Mouse (Mus musculus) heart, postnatal 14 days (tissue): ENCODE measurements around the gene Lemd1. TPM values are rescaled to one million over a fixed set of nuclear protein-coding genes. Genes with fewer than 3 reads are reported as not detected.
"Not testable (repeated sequence)": the region's sequence is repeated elsewhere in the genome, so short reads cannot be mapped to it uniquely, and the experiment has no call there.

Source experiments
- DNase-seq, 2 experiments: peaks; one replicate each; pipeline ENCODE4 v3.0.0; 2021 to 2022
- intact Hi-C: fragments of 180-260 bp; cut with DNase I; formaldehyde crosslinking; loops from one replicate; pipeline ENCODE4 v1.15.1; 2025
- total RNA-seq, 2 experiments: library from RNA; stranded (reverse); gene quantifications; 2 replicates each; pipeline ENCODE4 v1.2.3; 2021

Lemd1 gene
- total RNA-seq, 2 experiments from 2014 or later = not detected

DNA sequence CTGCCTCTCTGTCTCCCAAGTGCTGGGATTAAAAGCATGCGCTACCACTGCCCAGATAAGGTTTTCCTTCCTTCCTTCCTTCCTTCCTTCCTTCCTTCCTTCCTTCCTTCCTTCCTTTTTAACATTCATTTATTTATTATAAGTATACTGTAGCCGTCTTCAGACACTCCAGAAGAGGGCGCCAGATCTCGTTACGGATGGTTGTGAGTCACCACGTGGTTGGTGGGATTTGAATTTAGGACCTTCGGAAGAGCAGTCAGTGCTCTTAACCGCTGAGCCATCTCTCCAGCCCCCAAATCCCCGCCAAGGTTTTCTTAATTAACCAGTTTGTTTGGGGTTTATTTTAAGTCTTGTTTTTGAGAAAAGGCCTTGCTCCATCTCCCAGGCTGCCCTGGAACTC is 28.6 kb upstream of the Lemd1 start:
- intact Hi-C loops, DNase-seq: not testable (repeated sequence)

DNA sequence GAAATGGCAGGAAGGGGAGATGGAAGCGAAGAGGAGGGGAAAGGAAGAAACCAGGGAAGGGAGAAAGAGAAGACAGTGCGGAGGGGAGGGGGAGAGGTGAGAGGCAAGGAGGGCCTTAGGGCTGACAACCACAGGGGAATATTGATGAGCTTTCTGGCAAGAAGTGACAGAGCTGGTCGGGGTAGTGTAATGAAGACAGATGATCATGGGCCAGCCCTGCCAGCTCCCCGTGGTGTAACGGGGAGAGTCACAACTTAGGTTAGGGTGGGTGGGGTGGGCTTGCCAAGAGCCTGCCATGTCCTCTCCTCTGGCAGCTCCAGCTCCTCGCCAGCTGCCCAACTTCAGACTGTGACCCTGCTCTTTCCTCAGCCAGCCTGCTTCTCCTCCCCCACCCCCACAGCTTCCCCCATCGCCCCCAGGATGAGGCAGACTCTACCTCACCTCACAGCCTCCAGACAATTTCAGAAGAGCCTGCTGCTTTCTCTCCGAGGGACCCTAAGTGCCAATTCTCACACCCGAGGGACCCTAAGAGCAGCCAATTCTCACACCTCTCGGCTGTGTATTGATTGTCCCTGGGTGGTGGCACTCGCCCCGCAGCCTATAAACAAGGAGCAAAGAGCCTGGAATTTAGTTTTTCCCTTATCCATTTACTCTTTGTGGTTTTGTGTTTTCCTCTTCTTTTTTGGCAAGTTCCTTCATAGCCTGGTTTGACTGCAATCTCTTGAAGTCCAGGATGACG is 26.3 kb upstream of the Lemd1 start:
- intact Hi-C loops = loop anchor here (5.0 kb wide), 1 partner anchor 42 kb away; no protein-coding TSS in a partner anchor
- no peak for DNase-seq

DNA sequence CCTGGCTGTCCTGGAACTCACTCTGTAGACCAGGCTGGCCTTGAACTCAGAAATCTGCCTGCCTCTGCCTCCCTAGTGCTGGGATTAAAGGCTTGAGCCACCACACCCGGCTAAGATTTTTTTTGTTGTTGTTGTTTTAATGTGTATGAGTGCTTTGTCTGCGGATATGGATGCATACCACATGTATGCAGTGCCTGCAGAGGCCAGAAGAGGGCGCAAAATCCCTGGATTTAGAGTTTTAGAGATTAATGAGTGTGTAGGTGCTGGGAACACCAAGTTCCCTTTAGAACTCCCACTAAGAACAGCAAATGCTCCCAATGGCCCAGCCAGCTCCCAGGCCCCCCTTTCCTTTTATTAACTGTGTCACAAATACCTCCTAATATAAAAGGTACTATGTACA is 25.4 kb upstream of the Lemd1 start:
- intact Hi-C loops = loop anchor here (5.0 kb wide), 1 partner anchor 41 kb away; no protein-coding TSS in a partner anchor
- DNase-seq = no peak

DNA sequence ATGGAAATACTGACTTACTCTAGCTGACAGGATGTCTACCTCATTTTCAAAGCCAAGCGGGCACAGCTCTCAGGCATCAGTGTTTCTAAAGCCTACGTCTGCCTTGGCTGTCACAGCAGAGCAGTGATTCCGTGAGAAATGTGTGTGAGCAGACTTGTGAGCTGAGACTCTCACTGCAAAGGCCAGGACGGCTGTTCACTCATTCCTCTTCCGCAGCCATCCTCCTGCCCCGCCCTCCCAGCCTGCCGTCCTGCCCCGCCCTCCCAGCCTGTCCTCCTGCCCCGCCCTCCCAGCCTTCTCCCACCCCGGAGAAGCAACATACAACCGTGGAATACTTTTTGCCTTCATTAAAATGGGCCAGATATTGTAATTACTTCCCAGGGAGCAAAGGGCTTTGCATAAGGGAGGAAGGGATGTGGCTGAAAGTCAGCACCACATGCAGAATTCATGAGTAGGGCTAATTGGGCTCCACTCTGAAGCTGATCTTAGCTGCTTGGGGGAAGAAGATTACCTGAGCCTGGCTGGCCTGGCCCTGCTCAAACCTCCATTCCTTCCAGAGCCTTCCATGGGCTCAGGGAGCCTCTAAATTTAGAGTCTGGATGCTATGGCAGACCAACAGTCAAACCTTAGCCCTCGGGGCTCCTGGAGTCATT is 23.0 kb upstream of the Lemd1 start:
- peak in 1 of 2 experiments; percentile 22 for DNase-seq
- intact Hi-C loops = loop anchor here (5.0 kb wide), 1 partner anchor 39 kb away; no protein-coding TSS in a partner anchor

DNA sequence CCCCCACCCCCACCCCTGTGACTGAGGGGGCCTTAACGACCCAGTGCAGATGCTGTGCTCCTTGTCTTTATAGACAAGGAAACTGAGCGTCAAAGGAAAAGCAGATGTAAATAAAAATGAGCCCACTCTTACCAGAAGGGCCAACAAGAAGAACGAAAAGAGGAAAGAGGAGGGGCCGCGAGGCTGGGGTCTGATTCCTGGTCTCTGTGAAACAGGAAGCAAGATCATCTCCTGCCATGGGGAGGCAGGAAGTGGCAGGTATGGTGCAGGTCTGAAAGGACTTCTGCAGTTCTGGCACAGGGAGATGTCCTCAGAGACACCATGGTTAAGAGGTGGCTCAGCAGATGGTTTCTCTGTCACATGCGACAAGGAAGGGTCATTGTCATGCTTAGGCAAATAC is 20.5 kb upstream of the Lemd1 start:
- DNase-seq = no peak
- intact Hi-C loops = no loop called here

DNA sequence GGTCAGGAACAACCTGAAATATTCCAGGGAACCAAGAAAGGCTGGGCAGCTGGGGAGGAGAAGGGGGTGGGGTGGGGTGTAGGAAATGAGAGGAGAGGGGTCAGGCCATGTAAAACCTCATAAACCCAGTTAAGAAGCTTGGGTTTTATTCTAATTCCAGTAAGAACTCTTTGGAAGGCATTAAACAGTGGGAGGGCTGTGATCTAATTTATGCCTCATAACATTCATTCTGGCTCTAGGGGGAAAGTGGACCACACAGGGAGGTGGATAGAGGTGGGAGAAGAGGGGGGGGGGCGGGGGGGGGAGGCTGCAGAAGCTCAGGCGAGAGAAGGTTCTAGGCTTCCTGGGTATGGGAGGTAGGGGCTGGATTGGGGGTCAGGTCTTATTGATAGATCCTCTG is 19.6 kb upstream of the Lemd1 start:
- DNase-seq = no peak
- intact Hi-C loops = no loop called here

DNA sequence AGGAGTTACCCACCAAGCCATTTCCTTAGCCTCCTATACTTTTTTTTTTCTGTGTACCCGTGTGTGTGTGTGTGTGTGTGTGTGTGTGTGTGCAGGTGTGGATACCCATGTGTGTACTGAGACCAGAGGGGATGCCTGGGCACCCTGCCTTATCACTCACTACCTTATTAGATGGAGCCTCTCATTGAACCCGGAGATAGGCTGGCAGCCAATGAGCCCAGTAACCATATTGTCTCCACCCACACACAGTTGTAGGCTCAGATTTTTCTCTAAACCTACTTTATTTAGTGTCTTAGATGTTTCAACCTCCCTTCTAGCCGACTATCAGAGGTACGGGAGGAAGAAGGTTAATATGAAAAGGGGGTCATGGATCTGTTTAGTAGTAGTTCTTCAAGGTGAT is 4.9 kb upstream of the Lemd1 start:
- no peak for DNase-seq

DNA sequence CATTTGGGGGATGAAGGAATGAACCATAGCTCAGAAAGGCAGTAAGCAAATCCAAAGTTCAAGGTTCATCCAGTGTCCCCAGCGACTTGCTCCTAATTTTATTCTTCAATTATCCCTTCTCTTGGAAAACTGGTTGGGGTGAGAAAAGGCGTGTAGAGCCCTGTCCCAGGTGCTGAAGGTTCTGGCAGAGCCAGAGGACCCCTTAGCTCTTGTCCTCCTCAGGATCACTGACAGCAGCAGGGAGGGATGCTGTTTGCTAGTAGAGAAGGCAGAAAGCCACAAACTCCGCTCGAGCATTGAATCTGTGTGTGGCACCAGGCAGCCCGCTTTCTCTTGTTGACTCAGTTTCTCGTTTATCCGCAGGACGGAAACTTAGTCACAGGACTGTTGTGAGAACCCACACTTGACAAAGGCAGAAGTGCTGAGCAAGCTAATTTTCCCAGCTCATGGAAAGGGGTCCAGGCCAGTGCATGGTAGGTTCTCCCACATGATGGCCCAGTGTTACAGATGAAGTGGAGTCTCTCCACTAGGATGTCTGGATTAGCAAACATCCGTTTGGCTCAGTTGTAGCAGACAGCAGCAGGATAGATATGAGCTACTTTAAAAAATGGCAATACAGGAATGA is 2.7 kb upstream of the Lemd1 start:
- no peak for DNase-seq
- intact Hi-C loops = no loop called here

More for the DNA sequence above, 4.9 kb upstream of the Lemd1 start:
- intact Hi-C loops = no loop called here

DNA sequence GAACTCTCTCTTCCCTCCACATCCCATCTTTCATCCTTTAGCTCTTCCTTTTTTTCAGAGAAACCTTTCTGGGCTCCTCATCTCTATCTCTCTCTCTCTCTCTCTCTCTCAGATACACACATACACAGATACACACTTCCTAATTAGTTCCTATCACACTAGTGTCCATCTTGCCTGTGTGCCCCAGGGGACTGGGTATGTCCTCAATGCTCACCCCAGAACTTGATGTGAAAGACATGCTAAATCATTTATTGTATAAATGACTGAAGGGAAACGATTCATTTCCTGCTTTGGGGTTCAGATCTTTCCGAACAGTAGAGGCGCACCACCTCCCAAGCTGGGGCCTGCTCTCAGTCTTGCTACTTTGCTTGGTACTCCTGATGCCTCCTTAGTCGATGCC is 2.0 kb upstream of the Lemd1 start:
- DNase-seq = no peak
- intact Hi-C loops = no loop called here

DNA sequence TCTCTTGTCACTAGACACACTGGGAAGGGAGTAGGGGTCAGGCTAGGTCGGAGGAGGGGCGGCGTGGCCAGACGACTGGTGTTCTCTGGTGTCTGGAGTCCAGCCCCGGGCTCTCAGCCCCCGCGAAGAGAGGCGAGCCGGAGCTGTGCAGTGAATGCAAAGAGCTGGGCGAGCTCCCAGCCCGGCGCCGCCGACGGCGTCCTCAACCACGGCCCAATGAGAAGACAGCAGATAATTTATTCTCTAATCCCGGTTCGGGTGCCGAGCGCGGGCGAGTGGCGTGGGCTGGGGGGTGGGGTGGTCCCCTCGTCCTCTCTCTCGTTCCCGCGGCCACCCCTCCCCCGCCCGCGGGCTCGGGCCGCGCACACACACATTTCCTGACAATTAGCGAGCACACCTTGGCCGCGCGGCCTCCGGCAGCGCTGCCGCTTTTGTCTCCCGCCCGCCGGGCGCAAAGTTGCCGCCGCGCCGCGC is 1.2 kb upstream of the Lemd1 start:
- intact Hi-C loops = no loop called here
- DNase-seq = peak in 1 of 2 experiments; percentile 47

DNA sequence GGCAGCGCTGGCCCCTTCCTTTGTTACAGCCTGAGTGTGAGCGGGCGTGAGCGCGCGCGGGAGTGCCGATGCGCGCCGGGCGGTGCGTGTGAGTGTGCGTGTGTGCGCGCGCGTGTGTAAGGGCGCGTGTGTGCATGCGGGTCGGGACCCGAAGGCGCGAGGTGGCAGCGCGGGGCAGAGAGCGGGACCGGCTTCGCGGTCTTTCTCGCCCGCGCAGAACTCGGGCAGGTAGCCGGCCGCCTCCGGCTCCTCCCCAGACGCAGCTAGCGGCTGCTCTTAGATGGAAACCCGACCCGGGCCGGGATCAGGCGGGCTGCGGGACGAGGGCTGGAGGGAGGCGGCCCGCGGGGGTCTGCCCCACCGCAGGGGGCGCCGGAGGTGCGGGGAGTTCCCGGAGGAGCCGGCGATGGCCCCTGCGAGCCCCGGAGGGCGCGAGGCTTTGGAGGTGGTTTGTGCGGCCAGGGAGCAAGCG is 574 bp upstream of the Lemd1 start:
- intact Hi-C loops = no loop called here

DNA sequence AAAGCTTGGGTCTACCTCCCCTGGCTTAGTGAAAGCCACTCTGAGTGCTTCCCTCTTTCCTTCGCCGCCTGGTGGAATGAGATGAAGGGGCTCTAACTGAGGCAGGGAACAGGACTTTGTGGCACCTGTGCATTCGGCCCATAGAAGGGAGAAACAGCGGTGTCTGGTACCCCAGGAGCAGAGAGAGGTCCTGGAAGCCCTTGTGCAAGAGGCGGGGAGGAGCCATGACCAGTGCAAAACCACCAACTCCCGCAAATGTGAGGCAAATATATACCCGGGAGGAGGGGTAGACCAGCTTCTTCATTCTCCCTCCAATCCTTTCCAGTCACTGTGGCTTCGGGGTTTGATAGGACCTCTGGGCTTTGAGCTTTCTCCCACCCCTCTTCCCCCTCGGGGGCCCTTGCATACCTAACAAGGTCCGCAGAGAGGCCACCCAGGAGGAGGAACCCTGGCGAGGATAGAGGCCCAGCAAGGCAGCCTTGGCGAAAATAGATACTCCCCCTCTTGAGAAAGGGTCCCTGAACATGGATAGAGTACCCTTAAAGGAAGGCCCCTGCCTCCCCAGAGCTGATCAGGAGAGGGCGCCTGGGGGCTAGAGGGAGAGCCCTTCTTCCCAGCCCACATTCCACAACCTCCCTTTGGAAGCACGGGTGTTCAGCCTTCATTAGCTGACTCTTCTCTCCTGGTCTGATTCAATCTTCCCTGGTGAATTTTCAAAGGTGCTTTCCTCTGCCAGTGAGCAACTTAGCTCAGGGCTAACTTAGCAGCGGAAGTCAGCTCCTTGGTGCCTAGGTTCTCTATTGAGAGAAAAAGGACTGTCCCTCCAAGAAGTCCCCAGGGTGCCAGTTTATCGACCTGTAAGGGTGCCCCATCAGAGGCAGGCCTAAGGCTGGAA is 802 bp downstream of the Lemd1 start:
- intact Hi-C loops = no loop called here

More for the DNA sequence above, 574 bp upstream of the Lemd1 start:
- no peak for DNase-seq

DNA sequence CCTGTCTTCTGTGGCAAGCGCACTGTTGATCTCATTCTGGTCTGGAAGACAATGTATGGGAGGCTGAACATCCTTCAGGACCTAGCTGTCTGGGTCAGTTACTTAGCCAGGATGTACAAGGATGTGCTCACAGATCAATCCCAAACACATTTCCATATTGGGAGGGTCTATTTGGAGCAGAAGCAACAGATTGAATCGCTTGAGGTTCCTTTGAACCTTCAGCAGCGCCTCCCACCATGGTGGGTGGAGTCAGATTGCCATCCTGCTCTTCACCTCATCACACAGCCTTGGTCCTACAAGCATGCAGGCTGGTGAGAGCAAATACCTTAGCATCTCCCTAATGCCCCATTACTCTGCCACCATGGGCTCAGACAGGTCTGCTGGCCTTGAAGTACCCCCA is 2.6 kb downstream of the Lemd1 start:
- DNase-seq = no peak
- intact Hi-C loops = no loop called here

More for the DNA sequence above, 802 bp downstream of the Lemd1 start:
- no peak for DNase-seq

DNA sequence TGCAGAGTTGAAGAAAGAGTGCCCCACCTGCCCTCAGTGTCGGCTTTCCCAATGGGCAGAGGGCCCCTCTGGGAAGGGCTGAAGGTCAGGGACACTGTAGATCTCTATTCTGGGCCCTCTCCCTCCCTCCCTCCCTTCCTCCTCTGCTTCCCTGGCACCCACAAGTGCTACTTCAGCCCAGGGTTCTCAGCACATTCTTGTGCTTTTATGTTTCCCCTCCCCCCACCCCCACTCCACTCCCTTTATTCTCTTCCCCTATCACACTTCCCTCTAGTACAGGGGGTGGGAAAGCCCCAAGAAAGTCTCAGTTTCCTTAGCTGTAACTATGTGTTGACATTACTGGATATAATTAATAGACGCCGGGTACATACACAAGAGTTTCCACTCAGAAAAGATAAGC is 3.4 kb downstream of the Lemd1 start:
- no peak for DNase-seq
- intact Hi-C loops = no loop called here

DNA sequence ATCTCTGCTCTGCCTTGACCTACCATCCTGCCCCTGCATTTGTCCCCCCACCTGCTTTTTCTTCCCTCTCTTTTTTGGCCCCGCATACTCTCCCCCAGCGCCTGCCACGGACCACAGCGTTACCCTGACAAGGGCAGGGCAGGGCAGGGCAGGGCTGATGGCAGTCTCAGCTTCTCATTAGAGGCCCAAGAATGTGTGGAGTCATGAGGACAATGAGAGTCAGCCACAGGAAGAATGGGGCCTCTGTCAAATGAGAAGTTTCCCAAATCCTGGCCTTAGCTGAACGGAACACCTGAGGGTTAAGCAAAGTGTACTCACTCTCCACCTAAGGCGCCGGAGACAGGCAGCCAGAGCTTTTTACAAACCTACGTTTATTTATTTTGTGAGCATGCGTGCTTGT is 3.9 kb downstream of the Lemd1 start:
- DNase-seq = no peak
- intact Hi-C loops = no loop called here

DNA sequence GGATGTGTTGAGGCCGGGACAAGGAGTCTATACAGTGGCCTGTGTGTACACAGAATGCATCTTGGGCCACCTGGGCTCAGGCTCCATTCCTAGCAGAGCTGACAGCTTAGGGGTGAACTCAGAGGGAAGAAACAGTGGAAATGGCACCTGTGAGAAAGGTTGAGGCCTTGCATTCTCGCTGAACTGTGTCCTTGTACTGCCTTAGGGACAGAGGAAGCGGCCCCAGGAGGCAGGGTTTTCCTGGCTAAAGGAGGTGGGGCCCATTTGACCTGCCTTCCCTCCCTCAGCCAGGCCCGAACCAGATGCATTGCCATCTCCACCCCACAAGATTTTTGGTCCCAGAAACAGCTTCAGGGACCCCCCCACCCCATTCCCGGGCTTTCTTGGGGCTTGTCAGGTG is 4.5 kb downstream of the Lemd1 start:
- intact Hi-C loops = no loop called here
- no peak for DNase-seq

DNA sequence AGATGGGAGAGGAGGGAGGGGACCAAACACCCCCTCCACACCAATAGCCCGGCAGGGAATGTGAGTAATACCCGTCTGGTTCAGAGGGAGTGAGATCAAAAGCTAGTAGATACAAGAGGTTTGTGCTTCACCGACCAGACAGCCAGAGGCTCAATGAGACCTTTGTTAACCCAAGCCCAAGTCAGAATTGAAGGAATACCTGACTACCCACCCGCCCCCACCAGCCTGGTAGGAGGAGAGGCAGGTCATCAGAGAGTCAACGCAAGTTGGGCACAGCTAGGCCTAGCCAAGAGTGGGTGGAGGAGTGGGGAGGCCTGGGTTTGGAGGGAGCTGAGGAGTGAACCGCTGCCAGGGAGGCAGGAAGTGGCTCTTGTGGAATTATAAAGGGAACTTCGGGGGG is 5.1 kb downstream of the Lemd1 start:
- intact Hi-C loops = no loop called here
- DNase-seq = no peak

DNA sequence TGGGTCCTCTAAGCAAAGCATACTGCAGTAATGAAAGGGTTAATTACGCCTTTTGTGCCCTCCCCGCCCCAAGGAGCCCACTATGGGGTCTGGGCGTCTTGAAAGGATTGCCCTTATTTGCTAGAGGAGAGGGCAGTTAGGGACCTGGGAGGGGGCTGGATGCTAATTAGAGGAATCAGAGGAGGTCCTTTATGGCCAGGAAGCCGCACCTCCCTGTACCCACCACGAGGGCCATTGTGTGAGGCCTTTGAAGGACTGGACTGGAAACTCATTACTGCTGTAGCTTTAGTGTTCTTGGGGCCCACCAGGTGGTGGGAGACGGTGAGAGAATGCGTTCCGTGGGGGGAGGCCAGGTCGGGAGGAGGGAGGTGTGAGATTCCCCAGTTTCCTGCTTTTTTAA is 6.4 kb downstream of the Lemd1 start:
- intact Hi-C loops = no loop called here
- no peak for DNase-seq

DNA sequence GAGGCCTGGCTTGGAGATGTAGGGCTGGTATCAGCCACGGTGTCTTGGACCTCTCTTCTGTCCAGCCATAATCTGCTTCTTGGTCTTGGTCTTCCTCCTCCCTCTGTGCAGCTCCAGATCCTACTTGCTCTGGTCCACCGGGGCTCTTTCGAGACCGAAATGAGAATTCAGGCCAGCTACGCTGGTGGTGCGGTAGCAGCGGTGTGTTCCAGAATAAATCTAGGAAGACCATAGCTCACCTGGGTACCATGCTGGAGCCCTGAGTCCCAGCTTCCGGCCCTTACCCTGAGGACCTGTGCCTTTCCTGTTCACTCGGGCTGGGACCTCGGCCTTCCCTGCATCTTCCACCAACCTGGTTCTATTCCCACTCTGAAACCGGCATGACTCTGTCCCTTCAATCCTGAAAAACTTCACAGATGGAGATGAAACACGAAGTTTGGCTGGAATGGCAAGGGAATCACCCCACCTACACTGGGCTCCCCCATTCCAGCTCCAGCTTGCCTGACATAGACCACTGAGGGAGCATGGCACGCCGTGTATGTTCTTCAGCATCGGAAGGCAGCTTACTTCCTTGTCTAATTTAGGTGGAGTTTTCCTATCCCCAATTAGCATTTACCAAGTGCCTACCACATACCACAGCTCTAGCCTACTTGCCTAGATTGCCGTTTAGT is 7.3 kb downstream of the Lemd1 start:
- intact Hi-C loops = no loop called here
- DNase-seq = no peak

DNA sequence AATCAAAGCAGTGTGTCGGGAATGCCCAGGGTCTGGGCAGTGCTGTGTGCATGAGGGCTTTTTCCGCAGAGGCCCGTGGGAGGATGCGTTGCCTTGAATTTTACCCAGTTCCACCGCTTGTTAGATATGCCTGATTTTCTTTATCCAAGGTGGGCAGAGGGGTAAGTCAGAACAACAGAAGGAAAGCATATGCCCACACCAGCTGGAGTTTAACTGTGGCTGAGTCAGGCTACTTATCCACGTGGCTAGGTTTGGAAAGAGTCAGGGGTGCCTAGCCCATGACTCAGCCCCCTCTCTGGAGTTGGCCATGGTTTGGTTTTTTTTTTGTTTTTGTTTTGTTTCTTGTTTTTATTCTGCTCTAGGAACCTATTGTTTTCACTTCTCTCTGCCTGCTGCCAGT is 8.0 kb downstream of the Lemd1 start:
- DNase-seq = no peak
- intact Hi-C loops = no loop called here
